Mouse (Mus musculus): ENCODE data around the gene Snx21. TPM values are rescaled to one million over a fixed set of nuclear protein-coding genes. Genes with fewer than 3 reads are reported as not detected.

The Snx21 gene
- total RNA-seq (2021) = 35.7 and 46.2 TPM in 2 replicates
- long read RNA-seq, experiment 1, transcript Snx21-201 (3 exons, 2,590 nt) = major isoform, 20 of 59 reads
- long read RNA-seq, experiment 1, transcript Snx21-204 (3 exons, 1,825 nt) = major isoform, 20 of 59 reads
- long read RNA-seq, experiment 1, transcript Snx21-203 (2 exons, 1,243 nt) = minor isoform, 8 of 59 reads
- long read RNA-seq, experiment 1, partial matches to known transcripts = 2 of 59 reads
- long read RNA-seq, experiment 1, other reads (novel, unspliced or antisense) = 9 of 59 reads
- long read RNA-seq, experiment 2, transcript Snx21-201 (3 exons, 2,590 nt) = major isoform, 24 of 47 reads
- long read RNA-seq, experiment 2, transcript Snx21-204 (3 exons, 1,825 nt) = minor isoform, 15 of 47 reads
- long read RNA-seq, experiment 2, partial matches to known transcripts = 2 of 47 reads
- long read RNA-seq, experiment 2, other reads (novel, unspliced or antisense) = 3 of 47 reads

DNA sequence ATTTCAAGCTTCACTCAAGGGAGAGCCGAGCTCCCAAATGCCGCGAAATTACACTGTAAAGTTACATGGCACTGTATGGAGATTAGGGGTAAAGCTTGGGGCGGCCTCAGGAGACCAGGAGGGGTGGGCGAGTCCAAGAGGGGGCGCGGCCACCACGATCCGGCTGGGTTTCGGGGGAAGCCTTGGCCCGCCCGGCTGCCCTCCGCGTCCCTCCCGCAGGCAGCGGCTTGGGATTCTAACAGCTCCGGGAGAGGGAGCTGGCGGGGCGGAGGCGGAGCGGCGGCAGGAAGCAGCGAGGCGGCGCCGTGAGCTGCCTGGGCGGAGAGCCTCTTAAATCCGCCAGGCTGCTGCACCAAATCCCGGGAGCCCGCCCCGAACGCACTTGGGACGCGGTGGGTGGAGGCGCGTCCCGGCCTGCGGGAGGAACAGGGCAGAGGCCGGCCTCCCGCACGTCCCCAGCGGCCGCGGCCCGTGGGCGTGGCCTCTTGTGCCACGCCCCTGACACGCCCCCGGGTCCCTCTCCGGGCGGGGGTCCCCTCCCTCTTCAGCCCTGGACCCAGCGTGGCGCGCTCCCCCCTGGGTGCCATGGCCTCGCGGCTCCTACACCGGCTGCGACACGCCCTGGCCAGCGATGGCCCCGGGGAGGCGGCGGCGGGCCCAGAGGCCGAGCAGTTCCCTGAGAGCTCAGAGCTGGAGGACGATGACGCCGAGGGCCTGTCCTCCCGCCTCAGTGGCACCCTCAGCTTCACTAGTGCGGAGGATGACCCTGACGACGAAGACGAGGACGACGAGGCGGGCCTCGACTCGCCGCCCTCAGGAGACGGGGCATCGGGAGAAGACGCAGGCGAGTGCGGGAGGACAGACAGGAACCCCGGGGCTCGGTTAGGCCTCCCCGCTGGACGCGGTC, at the start of gene Snx21:
Gene Snx21, plus strand, starts transcription at position 343 of the 907 bp plus-strand sequence.
- DNase-seq = peak; percentile 94

DNA sequence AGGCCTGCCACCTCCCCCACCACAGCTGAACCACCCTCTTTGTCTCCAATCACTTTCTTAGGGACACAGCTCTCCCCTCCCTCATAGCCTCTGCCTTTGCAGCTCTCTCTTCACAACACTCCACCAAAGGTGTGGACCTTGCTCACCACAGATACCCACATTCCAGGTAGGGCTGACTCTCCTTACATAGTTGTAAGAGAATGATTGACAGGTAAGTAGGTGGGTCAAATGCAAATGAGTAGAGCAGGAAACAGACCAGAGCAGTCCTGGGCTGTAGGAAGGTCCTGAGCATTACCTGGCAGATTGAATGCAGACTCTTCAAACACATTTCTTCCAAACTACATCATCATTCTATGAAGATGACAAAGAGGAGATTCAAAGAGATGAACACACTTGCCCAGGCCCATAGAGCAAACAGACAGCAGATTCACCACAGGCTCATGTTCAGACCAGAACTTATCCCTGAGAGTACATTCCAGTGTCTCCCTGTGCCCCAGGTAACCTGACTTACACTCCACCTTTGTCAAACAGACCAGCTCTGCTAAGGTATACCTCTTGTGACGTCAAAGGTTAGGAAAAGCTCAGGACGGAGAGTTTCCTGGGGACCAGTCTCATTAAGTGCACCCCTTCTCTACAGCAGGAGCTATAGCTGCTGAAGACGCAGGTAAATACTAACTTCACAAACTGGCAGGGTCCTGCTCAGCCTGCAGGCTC, 48.1 kb upstream of the Snx21 start:
- DNase-seq = no peak

DNA sequence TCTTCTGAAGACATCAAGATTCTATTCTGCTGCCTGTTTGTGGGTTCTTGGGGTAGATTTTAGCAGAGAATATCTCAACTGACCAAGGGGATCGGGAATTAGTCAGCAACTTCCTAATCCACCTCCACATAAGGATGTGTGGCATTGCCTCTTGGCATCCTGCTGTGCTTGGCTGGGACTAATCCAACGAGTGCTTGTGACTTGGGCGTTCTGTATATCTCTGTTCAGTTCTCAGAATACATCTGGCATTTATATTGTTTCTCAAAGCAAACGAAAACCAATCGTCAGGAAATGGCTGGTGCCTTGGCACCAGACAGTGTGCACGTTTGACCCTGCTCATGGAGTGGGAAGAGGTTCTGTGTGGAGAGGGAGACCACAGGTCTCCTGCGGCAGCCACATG, 45.7 kb upstream of the Snx21 start:
- DNase-seq = no peak

DNA sequence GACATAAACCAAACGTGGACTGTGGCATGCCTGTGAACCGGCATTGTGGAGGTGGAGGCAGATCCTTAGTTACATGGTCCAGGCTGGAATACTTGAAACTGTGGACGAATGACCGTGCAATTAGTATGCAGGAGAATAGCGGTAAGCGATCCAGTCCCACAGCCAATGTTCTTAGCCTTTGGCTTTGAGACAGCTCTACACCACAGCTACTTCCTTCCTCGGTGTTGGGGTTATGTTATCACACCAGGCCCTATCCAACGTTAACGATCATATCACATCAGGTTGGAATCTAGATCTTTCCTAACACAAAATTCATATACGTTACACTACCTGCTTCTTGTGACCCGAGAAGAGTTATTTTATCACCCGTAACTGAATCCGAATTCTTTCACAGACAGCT, 40.6 kb upstream of the Snx21 start:
- no peak for DNase-seq

DNA sequence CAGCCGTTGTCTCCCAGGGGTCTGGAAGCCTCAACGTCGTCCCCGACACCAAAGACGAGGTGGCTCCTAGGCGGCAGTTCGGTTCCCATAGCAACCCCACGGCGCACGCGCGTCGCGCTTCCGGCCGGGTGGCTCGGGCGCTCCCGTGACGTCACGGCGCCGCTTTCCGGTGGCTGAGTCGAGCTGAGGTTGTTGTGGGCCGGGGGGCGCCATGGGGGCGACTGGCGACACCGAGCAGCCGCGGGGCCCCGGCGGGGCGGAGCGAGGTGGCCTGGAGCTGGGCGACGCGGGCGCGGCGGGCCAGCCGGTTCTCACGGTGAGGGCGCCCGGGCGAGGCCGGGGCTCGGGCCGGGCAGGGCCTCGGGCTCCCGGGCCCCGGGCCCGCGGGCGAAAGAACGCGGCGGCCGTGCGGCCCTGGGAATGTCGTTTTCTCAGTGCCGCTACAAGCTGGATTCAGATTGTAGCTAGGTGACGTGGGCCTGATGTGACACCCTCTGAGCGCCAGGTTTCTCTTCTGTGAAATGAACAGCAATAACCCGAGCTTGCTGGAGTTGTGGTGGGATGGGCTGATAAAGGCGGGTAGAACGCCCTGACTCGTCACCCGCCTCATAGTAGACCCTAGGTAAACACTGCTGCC, 39.7 kb upstream of the Snx21 start, which contains the start of the genes Wfdc3 and Dnttip1:
Gene Wfdc3, minus strand, starts transcription at position 89 of the 637 bp plus-strand sequence.
Gene Dnttip1, plus strand, starts transcription at position 141 of the 637 bp plus-strand sequence.
- DNase-seq = peak; percentile 97

DNA sequence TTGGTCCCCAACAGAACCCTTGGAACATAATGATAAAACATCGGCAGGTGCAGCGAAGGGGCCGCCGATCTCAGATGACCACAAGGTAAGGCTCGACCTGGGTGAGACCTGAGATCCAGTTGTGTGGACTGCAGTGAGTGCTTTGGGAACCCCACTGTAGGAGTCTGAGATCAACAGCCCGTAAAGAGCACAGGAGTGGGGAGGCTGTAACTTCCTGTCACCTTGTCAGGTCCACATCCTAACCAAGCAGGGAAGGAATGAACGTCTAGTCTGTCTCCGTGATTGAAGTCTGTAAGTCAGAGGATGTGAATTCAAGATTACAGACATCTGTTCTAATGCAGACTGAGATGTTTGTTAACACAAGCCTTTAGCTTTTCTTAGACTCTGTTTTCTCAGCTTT, 38.9 kb upstream of the Snx21 start:
- peak; percentile 9 for DNase-seq

DNA sequence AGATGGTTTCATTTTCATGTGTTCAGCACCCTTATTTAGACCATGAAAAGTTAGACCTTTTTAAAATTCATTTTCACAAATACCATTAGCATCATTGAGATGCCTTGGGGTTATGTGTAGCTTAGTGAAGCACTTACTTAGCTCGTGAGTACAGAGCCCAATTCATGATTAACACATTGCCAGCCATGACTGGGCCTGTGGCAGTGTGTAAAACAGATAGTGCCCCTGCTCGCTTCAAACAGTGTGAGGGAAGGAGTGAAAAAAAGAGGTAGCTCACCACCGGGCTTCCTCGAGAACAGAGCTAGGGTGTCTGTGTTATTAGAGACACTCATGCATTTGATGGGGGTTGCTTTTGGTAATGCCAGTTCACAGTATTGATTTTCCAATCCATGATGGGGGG, 37.4 kb upstream of the Snx21 start:
- no peak for DNase-seq

DNA sequence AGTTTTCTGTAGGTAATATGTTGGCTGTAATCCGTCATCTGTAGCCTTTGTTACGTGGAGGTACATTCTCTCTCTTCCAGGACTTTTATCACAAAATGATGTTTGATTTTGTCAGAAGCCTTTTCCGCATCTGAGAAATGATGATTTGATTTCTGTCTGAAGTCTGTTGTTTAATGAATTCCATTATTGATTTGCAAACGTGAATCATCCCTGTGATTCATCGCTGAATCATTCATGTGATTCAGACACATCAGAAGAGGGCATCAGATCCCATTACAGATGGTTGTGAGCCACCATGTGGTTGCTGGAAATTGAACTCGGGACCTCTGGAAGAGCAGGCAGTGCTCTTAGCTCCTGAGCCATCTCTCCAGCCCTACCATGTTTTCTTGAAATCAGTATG, 36.6 kb upstream of the Snx21 start:
- no peak for DNase-seq

DNA sequence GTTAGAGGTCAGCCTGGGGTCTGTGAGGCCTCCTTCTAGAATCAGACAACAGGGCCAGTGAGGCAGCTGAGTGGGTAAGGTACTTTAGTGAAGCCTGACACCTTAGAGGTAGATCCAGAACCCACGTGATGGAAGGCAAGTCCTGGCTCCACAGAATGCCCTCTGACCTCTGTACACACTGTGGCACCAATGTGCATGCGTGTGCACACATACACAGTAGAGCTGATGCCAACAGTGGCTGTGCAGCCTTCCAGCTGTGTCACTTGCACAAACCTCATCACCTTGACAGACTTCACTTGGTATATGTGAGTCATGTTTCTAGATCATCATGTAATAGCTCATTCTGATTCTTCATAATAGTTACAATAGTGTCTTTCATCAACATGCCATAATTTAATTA, 33.2 kb upstream of the Snx21 start:
- DNase-seq = no peak

DNA sequence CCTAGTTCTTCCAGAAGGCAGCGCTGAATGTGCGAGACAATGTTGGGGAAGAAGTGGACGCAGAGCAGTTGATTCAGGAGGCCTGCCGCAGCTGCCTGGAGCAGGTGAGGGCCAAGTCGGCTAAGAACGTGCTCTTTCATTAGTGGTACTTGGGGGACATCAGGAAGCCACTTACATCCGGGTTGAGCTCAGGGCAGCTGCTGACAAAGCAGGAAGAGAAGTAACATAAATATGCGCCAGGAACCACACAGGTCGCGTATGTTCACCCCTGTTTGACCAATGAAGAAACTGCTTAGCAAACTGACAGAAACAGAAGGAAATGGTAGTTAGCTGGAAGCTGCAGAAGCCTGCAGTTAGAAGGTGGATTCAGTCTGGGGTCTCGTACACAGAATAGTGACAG, 31.5 kb upstream of the Snx21 start:
- no peak for DNase-seq

DNA sequence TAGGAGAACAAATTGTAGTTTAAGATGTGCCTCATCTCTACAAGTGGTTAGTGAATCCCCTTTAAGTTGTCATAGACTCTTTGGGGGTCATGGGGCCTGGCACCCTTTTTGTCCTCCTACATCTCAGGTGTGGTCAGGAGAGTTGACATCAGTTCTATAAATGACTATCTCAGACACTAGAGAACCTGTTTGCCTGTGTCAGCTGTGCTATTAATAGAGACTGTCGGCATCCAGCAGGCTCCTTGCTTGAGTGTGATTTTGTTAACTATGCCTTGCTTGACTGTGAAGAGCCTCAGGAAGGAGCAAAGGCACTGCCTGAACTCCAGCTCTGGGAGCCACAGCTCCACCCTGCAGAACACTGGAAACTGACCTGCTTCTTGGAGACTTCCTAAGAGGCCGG, 30.8 kb upstream of the Snx21 start:
- DNase-seq = no peak

DNA sequence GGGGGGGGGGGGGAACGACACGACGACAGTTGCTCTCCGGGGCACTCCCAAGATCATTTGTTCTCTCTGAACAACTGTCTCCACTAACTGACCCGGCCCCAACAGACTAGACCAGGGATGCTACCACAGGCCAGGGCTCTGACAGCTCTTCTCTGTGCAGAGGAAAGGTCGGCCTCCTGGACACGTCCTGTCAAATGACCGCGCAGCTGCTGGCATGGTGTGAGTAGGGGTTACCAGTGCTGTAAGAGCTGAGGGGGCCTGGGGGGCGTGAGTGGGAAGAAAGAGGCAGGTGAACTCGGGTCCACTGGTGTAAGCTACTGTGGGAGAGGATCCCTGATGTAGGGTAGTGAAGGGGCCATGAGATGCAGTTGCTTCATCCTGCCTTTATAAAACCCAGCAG, 27.8 kb upstream of the Snx21 start:
- DNase-seq = no peak

DNA sequence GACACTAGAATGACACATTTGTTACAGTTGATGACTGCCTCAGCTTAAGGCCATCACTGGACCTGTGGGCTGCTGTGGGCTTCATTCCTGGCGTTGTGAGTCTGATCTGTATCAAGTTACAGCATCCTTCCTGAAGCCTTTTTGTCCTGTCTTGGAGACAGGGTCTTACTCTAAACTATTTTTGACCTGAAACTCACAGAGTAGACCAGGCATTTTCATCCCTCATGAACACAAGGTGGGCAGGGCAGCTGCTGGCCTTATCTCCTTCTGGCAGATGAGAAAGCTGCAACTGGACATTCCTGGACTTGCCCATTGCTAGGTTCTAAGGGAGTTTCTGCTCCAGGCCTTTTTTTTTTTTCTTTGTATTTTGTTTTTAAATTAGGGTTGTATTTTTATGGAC, 26.9 kb upstream of the Snx21 start:
- DNase-seq = no peak

DNA sequence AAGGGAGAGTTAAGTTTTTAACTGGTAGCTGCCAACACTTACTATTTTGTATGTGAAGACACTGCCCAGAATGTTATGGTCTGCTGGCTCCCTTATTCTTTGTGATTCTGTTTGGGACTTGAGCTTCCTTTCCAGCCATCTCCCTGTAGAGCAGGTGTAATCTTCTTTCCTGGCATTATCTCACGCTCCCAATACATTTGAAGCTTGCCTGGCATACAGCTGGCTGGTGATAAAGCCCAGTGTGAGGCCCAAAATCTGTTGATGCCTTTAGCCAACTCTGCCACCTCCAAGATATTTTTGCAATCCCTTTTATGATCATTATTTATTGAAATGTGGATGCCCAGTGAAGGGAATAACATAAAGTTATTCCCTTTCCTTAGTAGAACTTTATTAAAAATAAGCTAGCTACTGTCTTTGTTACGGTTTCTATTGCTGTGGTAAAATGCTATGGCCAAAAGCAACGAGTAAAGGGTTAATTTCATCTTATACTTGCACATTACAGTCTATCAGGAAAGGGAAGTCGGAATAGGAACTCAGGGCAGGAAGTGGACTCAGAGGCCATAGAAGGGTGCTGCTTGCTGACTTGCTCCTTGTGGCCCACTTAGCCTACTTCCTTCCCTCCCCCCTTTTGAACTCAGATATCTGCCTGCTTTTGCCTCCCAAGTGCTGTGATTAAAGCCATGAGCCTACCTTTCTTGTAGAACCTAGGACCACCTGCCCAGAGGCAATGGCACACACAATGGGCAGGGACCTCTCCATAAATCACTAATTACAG, 25.4 kb upstream of the Snx21 start:
- DNase-seq = no peak

DNA sequence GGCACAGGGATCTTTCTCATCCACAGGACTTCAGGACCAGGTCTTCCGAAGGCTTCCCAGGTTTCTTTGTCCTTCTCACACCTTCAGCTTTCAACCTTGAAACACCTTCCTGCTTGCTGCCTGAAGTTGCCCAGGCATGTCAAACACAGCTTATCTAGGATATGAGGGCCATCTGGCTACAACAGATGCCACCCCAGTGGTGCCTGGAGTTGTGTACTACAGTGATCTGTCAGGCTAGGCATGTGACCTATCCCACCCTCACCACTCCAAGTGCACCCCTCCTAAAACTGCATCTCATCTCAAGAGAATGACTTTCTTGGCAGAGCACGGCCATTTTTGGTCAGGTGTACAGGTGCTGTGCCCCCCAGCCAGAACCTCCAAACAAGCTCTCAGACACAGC, 24.1 kb upstream of the Snx21 start:
- DNase-seq = no peak

DNA sequence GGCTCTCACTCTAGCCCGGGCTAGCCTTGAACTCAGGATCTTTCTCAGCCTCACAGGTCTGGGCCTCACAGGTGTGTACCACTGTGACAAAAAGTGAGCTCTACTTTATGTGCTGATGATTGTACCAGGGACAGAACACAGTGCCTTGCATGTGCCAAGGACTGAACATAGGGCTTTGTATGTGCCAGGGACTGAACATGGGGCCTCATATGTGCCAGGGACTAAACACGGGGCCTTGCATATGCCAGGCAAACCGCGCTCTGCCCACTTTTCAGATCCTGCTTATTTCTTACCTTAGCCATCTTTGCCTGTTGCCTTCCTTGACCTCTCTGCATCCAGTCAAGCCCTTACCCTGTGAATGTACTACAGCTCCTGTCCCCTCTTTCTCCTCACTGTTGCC, 23.7 kb upstream of the Snx21 start:
- no peak for DNase-seq

DNA sequence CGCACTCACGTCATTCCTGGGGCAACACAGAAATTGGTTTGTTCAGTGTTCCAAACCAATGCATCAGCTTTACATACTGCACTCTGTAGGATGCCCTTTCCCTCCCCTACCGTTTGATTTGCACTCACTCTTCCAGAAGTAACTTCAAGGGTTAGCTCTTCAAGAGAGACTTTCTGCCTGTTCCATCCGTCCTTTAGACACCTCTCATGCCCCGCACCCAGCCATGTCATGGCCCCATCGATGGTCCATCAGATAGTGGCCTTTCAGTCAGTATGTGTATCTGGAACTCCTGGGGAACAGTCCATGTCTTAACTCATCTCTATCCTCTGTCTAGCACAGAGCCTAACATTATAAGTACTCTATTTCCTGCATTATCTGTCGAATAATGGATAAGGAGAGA, 23.0 kb upstream of the Snx21 start:
- no peak for DNase-seq

DNA sequence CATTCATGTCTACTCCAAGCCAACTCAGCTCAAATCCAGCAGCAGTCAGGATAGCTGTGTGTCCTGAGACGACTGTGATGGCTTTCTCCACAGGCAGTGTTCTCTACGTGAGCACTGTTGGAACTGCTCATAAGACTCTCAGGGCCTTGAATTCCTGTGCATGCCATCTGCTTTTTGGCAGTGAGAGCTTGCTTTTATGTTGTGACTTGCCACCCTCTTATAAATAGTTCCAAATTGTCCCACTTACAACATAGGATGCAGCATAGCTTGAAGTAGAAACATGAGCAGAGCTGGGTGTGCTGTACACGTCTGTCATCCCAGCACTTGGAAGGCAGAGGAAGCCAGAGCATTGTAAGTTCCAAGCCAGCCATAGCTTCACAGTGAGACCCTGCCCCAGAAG, 19.8 kb upstream of the Snx21 start:
- no peak for DNase-seq

DNA sequence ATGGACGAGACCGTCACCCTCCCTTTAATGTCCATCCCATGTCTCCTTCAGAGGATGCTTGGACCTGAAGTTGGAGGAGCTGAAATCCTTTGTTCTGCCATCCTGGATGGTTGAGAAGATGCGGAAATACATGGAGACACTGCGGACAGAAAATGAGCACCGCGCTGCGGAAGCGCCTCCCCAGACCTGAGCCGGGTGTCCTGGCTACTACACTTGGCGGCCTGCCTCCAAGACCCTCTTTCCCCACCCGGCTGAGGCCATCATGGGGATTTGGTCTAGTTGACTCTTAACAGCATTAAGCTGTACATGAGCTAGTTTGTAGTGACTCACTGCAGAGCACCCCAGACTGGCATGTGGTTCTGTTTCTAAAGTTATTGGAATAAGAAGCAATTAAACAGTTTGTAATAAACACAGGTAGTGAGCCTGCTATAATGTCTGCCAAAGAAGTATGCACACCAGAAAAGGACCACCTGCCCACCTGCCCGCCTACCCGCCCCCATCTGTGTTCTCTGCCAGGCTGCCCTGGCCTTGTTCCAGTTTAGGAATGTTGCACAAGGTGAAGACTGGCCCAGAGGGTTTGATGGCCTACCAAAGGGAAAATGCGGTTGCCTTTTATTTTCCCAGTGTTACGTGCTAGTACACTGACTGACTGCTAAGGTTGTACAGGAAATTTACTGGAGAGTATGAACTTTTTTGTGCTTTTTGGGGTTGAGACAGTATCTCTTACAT, 17.6 kb upstream of the Snx21 start:
- peak; percentile 51 for DNase-seq

DNA sequence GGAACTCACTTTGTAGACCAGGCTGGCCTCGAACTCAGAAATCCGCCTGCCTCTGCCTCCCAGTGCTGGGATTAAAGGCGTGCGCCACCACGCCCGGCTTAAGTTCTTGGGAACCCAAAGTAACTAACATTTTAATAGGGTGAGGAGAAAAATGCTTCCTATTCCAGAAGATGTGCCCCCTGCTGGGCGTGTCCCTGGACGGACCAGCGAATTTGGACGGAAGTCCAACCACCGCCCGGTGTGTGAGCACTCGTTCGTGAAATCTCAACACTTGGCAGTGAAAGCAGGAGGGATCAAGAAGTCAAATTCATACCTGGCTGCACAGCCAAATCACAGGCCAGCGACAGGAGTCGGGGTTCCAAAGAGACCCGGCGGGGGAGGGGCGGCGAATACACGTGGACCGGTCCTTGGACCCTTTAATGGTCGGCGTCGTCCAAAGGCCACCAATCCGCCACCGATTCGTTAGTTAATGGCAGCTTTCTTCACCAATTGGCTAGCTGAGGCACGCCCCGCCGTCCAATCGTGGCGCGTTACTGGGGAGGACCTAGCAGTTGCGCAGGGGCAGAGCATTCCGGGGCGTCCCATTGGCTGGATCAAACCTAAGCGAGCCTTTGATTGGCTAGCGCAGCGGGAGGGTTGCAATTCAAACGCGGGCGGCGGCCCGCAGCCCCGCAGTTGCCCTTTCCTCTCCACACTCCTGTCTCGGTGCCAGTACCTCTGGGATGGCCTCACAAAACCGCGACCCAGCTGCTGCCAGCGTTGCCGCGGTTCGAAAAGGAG, 16.2 kb upstream of the Snx21 start, which contains the start of gene Ube2c:
Gene Ube2c, plus strand, starts transcription at position 641 of the 780 bp plus-strand sequence.
- DNase-seq = peak; percentile 99
